Mouse (Mus musculus): ENCODE data around the gene Stag2.

DNA sequence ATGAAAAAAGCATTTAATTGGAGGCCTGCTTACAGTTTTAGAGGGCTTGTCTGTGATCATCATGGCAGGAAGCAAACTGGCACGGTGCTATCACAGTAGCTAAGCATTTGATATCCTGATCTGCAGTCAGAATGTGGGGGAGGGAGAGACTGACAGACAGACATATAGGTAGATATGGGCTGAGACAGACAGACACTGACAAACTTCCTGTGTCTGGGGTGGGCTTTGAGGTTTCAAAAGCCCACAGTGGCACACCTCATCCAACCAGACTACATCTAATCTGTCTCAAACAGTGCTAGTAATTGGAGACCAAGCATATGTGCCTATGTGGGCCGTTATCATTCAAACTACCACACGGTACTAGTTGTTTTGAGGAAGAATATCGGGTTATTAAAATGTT, 53.4 kb downstream of the Stag2 start:
- no peak for TF ChIP-seq POLR2A (IDR thresholded peaks at IDR 0.05; ENCODE audit: control insufficient read depth, extremely low read depth, insufficient read depth, low read length, poor library complexity)
- TF ChIP-seq CTCF (IDR thresholded peaks at IDR 0.05; ENCODE audit: borderline replicate concordance, control insufficient read depth, extremely low read depth, insufficient read depth, low read length, poor library complexity) = no peak

All from thymus, adult 2 months (tissue).